Mouse (Mus musculus) thymus, adult 2 months (tissue): Measurements from ENCODE around the gene Cemip2.

Experiments used
- CTCF ChIP-seq: fragments of 200-500 bp; IDR thresholded peaks from 2 replicates; pipeline ENCODE4 v1.5.1; 2012; ENCODE audit warnings: mild to moderate bottlenecking, control low read depth, low read length, moderate library complexity, borderline replicate concordance; ENCODE audit not compliant: control insufficient read depth, poor library complexity, insufficient read depth; ENCODE audit errors: extremely low read depth
- POLR2A ChIP-seq: fragments of 200-500 bp; IDR thresholded peaks from 2 replicates; pipeline ENCODE4 v1.6.1; 2012; ENCODE audit warnings: mild to moderate bottlenecking, low read length, control low read depth, moderate library complexity; ENCODE audit not compliant: control insufficient read depth, poor library complexity, insufficient read depth; ENCODE audit errors: extremely low read depth

- no peak for TF ChIP-seq CTCF
- no peak for TF ChIP-seq POLR2A
Observed at GRCm38 (mm10) chr19:21883922-21884321, 105.8 kb downstream of the Cemip2 start.
